Mouse (Mus musculus) layer of hippocampus, adult 9-10 months (tissue): ENCODE results near the gene Zmiz1.

Experiments used
- DNase-seq: peaks from one replicate; pipeline ENCODE4 v3.0.0; 2022; ENCODE audit warnings: low spot score

Zmiz1 gene

GRCm38 (mm10) chr14:25562909-25563308 is 103.9 kb downstream of the Zmiz1 start:
- no peak for DNase-seq

DNA sequence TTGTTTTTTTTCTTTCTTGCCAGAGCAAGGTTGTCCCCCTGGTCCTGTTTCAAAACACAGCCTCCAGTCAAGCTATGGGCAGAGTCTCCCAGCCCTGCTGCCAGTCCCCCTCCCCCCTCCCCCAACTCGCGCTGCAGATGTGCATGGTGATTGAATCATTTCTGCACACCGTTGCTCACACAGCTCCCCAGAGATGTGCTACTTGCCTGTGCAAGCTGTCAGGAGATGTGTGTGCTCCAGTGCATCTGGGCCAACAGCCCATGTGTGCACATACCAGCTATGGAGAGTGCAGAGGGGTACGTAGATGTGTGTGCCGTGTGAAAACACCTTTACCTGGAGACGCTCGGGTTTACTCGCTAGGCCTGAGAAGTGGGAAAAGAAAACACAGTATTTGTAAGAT is 105.6 kb downstream of the Zmiz1 start:
- DNase-seq, result no peak

DNA sequence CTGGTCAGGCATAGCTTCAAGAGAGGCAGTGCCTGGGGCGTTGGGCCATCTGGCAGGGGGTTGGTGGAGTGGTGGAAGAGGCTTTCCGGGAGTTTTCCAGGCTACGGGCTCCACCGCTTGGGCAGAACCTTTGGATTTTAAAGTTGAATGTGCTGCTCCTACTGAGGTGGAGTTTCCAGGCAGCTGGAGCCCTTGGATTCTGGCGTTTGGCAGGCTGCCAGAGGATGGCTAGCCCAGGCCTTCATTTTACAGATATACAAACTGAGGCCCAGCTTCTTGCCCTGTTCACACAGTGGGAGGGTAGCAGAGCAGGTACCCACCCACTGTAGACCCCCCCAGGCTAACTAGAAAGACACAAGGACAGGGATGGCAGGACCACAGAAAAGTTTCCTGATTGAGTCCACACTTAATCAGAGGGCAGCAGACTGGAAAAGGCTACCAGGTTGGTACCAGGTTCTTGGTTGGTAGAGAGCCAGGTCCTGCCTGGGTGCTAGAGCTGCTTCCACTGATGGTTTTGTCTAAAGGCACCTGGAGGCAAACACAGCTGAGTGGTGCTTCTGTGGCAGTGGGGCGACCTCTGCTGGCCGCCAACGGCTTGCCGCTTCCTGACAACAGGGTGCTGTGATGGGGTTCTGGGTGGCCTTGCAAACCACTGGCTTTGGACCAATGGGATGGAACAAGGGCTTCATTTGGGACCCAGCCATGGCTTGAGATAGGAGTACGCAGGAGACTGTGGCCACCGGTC is 106.5 kb downstream of the Zmiz1 start:
- peak; percentile 79 for DNase-seq

- no peak for DNase-seq
Measured at GRCm38 (mm10) chr14:25567245-25567644, 108.3 kb downstream of the Zmiz1 start.

- no peak for DNase-seq
Measured at GRCm38 (mm10) chr14:25567837-25568236, 108.9 kb downstream of the Zmiz1 start.

DNA sequence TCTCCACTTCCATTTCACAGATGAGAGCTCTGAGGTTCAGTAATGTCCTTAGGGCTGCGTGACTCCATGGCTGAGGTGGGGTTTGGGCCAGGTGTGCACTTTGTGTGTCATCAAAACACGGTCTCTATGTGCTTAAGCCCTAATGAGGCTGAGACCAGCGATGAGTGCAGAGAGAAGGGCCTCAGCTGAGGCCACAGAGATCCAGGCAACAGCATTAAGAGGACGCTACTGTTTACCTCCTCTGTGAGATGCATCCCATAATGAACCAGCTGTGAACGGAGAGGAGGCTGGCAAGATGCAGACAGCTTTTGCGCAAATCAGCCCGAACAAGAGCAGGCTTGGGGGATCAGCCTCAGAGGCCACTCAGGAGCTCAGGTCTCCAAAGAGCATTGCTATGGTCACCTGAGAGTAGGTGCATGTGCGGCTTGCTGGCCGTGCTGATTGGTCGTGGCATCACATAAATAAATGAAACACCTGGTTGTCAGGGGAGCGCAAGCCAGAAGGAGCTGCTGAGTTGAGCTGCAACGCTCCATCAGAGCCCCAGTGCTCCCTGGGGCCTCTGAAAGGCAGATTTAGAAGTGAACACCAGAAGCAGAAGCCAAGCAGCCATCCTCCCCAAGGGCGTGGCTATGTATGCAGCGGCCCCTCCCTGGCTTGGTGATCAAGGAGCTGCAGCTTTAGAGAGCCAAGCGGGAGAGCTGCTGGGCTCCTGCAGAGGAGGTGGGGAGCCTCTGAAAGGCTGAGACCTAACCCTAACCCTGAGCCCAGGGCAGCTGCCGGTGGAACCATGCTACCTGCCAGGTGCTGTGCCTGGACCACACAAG is 115.3 kb downstream of the Zmiz1 start:
- DNase-seq, result no peak

GRCm38 (mm10) chr14:25576642-25577041 is 117.7 kb downstream of the Zmiz1 start:
- DNase-seq, result no peak

- DNase-seq, result no peak
Measured at GRCm38 (mm10) chr14:25577431-25577830, 118.4 kb downstream of the Zmiz1 start.

GRCm38 (mm10) chr14:25579597-25579996 is 120.6 kb downstream of the Zmiz1 start:
- no peak for DNase-seq

GRCm38 (mm10) chr14:25580397-25580796 is 121.4 kb downstream of the Zmiz1 start:
- no peak for DNase-seq

GRCm38 (mm10) chr14:25582603-25583002 is 123.6 kb downstream of the Zmiz1 start:
- no peak for DNase-seq

DNA sequence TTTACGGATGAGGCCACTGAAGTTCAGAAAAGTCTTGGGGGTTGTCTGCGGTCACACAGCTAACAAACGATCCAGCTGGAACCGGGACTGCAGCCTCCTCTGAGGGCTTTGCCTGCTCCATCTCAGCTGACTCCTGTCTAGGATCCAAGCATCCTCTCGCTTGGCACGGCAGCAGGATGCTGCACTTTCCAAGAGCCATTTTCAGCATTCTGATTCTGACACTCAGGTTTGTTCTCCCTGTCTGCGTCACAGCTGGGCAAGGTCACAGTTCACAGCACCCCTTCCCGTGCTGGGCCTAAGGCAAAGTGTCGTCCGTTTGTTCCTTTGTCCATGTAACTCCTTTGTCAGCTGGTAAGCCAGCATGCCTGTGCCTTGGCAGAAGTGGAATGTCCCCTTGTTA is 124.9 kb downstream of the Zmiz1 start:
- no peak for DNase-seq

DNA sequence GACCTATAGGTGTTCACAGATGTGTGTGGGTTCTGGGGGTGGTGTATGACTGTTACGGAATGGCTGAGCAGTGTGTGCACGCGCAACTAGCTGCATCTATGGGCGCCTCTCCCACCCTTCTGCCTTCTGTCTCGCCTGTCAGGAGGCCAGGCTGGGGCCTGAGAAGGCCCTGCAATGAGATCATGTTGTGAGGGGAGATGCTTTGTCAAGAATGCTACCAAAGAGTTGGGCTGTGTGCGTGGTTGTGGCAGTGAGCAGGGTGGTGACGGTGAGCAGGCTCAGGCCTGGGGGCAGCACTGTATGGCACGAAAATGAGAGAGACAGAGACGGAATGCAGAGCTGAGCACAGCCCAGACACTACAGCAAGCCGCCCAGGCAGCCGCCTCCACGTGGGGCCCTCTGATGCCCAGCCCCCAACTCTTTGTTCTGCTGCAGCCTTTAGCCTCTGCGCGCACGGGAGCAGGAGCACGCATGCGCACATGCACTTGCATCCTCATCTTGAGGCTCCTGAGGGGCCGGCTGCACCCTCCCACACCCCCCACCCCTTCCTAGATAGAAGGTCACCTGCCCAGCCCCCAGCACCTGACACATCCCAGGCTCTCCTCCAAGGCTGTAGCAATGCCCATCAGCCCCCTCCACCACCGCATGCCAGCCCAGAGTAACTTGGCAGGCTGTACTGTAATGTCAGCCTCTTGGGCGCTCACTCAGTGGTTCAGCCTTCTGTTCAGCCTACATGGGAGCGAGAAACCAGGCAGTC is 126.7 kb downstream of the Zmiz1 start:
- DNase-seq, result no peak

- DNase-seq, result no peak
Measured at GRCm38 (mm10) chr14:25586846-25587486, 128.0 kb downstream of the Zmiz1 start.

GRCm38 (mm10) chr14:25587487-25588001 is 128.6 kb downstream of the Zmiz1 start:
- no peak for DNase-seq

GRCm38 (mm10) chr14:25588156-25588555 is 129.2 kb downstream of the Zmiz1 start:
- no peak for DNase-seq

DNA sequence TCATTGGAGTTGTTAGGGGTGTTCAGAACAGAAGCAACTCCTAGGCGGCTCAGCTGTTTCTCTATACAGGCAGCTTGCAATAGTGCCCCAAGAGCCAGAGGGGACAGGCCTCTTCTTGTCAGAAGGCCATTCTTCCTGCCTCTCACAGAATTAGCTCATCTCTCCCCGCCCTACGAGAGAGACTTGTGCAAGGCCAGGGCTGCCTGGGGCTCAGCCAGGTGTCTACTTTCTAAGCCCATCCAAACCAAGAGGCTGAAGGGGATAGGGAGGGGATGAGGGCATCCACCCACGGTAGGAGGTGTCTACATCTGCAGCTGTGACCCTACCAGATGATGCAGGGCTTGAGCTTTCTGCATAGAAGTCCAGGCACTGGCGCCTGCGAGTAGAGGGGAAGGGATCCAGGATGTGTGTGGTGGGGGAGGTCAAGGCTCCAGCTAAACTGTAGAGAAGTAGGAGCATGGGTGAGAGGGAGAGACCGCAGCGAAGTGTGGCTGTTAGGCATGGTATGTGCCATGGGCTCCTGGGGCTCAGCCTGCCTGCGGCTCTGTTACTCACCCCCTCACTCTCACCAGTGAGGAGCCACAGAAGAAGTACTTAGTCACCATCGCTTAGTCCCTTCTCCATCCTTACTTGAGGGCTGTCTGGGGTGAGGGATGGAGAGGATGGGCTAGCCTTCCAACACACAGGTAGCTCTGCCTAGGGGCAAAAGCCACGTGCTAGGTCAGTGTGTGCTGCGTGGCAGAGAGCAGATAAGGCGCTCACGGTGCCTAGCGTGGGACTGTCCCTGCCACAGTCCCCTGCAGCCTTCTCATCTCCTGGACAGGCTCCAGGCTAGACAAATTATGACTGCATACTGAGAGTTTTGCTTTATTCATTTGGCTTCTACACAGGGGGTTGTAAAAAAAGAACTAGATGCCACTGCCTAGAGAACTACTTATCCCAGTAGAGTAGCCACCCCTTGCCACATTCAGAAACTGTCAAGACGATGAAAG is 130.3 kb downstream of the Zmiz1 start:
- no peak for DNase-seq

DNA sequence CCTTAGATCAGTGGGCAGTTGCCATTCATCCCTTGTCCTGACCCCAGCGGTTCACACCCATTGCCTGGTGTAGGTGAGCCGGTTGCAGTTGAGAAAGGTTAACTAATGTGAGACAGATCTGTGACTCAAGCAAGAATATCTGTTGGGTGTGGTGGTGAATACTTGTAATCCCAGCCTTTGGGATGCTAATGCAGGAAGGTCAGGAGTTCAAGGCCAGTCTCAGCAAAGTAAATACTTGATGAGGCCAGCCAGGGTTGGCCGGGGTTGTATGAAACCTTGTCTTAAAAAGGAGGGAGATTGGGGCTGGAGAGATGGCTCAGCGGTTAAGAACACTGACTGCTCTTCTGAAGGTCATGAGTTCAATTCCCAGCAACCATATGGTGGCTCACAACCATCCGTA is 132.0 kb downstream of the Zmiz1 start:
- DNase-seq, result no peak

DNA sequence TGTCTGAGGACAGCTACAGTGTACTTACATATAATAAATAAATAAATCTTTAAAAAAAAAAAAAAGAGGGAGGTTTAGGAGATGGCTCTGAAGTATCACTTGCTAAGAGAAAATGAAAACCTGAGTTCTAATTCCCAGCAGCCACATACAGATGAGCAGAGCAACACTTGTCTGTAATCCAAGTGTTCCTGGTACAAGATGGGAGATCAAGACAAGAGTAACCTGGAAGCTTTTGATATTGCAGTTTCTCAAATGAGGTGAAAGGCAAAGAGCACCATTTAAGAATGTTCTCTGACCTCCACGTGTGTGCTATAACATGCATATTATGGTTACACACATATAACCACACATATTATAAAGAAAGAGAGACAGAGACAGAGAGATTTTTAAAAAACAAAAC is 132.4 kb downstream of the Zmiz1 start:
- DNase-seq, result no peak

DNA sequence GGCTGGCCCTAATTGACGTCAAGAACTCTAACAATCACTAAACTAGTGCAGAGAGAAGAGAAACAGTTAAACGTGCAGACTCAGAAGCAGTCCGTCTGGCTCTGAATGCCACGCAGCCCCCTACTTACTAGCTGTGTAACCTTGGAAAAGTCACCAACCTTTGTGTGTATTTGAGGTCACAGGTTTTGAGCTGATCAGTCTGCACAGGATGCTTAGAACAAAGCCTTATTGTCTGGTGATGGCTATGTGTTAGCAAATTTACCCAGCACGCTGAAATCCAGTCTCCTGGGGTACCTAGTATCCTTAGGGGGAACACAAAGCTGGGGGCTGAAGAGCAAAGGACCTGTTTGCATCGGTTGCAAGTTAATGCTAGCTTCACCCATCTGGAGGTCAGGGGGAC is 133.5 kb downstream of the Zmiz1 start:
- DNase-seq, result no peak

DNA sequence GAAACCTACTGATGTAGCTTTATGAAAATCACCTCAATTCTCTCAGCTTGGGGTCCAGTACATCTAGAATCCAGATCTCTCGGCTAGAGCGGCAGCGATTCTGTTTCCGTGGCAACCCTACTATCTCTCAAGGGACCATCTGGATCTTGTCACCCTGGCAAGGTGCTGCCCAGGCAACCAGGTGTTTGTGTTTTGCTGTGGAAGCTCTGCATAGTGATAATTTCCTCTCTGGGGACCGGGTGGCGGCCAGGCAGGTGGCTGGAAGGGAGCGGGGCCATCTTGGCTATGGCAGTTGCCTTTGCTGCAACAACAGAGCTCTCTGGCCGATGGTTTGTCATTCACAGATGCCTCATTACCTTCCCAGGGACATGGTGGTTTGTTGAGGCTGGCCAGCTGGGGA is 134.9 kb downstream of the Zmiz1 start:
- DNase-seq, result no peak
